Mouse (Mus musculus): ENCODE data around the gene Rpl10.

DNA sequence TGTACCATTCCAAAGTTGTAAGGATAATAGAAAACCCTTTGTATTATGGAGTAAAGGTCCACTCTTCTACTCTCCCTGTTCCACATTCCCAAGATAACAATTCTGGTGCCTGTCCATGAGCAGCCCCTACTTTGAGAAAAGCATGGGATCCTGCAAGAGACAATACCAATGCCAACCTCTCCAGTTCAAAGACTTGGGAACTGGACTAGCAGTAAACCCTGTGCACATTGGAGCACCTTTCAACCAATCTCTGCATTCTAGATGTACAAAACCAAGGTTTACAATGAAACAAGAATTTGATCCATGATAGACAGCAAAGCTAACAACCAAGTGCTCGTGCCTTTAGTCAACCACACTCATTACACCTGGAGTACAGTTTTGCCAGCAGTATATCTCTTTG, 25.5 kb upstream of the Rpl10 start:
- TF ChIP-seq CTCF (IDR thresholded peaks at IDR 0.05; ENCODE audit: low read depth) (no peak), EP300 (IDR thresholded peaks at IDR 0.05; ENCODE audit: low read depth) (no peak)

All from liver, postnatal 0 days (tissue).